Mouse (Mus musculus): ENCODE results near the gene Arrb1.

The Arrb1 gene

GRCm38 (mm10) chr7:99644701-99645100, 109.4 kb downstream of the Arrb1 start:
- DNase-seq, result no peak

- peak in 1 of 2 experiments; percentile 15 for DNase-seq
Measured at GRCm38 (mm10) chr7:99648623-99649022, 113.4 kb downstream of the Arrb1 start.

- DNase-seq, result no peak
Measured at GRCm38 (mm10) chr7:99649585-99649984, 114.3 kb downstream of the Arrb1 start.

GRCm38 (mm10) chr7:99654244-99654643, 119.0 kb downstream of the Arrb1 start:
- DNase-seq, result no peak
